Mouse (Mus musculus): ENCODE data around the gene Bicd1.

Gene Bicd1

GRCm38 (mm10) chr6:149567219-149567618 is 158.5 kb downstream of the Bicd1 start:
- DNase-seq (ENCODE audit: low spot score in 2 of 2), result no peak

DNA sequence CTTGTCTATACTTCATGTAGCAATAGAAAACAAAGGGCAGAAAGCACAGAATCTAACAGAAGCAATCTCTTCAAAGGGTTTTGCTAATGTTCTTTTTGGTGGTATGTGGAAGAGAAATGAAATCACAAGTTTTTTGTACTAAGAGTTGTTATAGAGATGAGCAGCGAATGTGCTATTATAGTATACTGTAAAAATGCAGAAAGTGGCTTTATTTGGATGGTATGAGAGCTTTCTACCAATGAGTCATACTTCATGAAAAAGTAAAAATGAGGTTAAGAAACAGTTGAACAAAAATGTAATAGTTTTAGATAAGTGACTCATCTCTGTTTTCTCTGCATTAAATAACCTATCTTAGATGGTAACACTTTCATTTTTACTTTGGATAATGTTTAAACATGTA is 165.6 kb downstream of the Bicd1 start:
- DNase-seq (ENCODE audit: low spot score in 2 of 2), result no peak

- DNase-seq (ENCODE audit: low spot score in 2 of 2), result no peak
Observed at GRCm38 (mm10) chr6:149580053-149580452, 171.4 kb downstream of the Bicd1 start.

DNA sequence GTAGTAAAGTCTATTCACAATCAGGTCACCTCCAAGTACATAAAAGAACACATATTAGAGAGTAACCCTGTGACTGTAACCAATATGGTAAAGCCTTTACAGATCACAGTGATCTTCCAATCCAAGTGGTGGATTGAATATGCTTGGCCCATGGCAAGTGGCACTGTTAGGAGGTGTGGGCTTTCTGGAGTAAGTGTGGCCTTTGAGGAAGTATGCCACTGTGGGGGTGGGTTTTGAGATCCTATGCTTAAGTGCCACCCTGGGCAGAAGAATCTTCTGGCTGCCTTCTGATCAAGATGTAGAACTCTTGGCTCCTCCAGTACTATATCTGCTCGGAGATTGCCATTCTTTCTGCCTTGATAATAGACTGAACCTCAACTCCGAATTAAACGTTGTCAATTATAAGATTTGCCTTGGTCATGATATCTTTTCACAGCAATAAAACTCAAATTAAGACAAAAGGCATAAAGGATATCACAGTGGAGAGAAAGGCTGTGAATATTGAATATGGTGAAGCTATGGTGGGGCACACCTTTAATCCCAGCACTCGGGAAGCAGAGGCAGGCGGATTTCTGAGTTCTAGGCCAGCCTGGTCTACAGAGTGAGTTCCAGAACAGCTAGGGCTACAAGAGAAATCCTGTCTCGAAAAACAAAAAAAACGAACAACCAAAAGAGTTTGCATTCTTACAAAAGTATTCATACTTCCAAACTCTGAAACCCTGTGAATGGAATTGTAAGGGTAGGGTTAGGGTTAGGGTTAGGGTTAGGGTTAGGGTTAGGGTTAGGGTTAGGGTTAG is 177.2 kb downstream of the Bicd1 start:
- no peak for DNase-seq (ENCODE audit: low spot score in 2 of 2)
